Mouse (Mus musculus): ENCODE data around the gene Sipa1l1. TPM values are rescaled to one million over a fixed set of nuclear protein-coding genes. Genes with fewer than 3 reads are reported as not detected.

Gene Sipa1l1
- total RNA-seq, 2 experiments from 2014 or later: 27.7 to 32.6 TPM

DNA sequence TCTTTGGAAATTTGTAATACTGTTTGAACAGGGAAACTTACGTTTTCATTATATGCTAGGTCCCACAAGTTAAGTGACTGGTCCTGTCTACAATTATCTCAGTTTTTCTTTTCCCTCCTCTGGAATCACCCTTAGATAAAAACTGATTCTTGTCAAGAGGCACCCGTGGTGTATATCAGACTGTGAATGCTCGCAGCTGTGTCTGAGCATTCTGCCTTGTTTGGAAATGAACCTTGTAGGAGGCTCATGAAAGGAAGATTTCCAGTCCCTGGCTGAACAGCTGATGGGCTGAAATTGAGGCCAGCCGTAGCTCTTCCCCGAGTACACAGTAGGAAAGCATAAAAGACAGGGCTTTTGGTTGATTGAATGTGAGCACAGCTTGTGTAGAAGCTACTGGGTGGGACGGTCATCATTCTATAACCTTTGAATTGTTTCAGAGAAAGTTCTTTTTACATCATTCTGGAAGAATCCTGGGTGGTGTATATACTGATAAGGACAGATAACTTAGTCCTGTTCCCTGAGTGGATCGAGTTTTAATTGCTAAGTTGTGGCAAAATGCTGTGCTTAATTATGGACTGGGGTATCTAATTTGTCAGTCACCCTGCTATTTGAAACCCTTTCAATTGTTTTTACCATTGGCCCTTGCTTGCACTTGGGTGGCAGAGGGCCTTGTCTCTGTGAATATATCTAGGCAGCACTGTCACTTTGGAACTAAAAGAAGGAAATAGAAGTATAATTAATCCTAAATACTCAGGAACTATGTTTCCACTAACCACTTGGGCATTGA is 240.8 kb downstream of the Sipa1l1 start:
- DNase-seq (ENCODE audit: low spot score in 2 of 2): no peak

DNA sequence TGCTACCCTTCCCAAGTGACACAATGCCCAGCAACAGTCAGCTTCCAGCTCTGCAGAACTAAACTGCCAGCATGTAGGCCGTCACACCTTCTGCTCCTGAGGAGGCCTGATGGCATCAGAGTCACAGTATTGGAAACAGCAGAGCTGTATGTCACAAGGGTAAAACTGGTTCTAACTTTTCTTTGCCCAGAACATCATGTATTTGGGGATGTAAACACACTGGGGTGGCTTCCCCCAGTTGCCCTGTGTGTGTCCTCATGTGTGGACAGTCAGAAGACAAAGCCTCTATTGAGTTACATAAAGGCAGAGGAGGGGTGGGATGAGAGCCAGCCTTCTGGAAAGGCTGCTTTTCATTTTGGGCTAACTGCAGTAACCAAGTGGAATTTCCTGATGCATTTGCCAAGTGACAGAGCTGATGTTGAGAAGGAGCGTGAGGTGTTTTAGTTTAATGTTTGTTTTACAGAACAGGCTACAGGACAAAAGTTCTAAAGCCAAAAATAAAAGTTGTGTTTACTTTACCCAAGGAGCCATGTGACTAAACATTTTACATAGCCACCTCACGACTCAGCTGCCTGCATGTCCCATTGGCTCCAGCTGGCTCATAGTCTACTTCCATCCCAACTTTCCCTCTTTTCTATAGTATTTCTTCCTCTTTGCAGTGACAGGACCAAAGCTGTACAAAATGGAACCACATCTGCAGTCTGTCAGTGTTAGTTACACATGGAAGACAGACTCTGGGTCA is 243.3 kb downstream of the Sipa1l1 start:
- DNase-seq (ENCODE audit: low spot score in 2 of 2): no peak

DNA sequence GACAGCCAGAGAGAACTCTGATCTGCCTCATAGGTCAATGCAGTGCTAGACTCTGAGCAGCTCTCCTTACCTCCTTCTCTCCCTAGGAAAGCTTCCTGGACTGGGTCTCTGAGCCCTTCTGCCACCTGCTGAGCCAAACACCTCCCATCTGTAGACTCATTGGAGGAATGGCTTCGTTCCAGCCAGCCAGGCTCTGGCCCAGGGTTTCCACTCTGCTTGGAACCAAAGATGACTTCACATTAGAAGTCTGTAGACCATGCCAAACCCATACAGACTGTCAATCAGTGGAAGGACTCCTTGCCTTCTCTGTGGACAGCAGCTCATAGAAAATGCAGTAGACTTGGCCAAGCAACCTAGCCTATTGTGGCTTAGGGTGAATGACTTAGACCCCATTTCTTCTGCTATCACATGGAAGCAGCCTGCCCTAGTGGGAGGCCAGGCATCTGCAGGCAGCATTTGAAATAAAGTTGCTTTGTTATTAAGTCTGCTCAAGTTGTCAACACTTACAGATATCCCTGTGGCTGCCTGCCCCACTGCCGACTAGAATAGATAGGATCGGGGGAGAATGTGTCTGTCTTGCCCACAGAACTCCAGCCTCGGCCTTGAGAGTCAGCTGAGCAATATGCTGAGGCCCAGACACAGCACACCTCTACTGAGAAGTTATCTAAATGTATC is 246.7 kb downstream of the Sipa1l1 start:
- DNase-seq (ENCODE audit: low spot score in 2 of 2): no peak

DNA sequence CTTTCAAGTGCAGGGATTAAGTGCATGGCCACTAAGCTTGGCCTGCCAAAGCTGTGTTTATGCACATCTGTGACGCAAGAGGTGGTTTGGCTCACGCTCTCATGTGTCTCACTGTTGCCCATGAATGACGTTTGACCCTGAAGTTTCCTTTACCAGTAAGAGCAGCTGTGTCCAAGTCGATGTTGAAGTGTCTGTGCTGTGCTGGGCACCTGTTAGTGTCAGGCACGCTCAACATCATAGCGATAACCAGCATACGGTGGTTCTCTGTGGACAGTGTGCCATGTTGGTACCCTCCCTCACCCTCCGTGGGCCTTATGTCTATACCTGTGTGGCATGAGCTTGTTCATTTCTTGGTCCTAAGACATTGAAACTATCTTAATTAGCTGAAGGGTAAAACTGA is 249.9 kb downstream of the Sipa1l1 start:
- no peak for DNase-seq (ENCODE audit: low spot score in 2 of 2)

DNA sequence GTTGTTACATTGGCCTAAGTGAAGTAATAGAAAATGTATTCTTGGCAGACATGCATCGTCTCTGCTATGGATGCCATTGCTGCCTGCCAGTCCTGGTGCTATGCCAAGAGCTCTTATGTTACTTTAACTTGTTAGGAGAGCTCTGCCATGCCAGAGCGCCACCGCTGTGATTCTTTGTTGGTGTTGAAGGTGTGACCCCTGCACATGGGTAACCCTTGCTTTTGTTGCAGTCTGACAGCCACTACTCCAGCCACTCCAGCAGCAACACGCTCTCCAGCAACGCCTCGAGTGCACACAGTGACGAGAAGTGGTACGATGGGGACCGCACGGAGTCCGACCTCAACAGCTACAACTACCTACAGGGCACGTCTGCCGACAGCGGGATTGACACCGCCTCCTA is 255.7 kb downstream of the Sipa1l1 start:
- no peak for DNase-seq (ENCODE audit: low spot score in 2 of 2)

DNA sequence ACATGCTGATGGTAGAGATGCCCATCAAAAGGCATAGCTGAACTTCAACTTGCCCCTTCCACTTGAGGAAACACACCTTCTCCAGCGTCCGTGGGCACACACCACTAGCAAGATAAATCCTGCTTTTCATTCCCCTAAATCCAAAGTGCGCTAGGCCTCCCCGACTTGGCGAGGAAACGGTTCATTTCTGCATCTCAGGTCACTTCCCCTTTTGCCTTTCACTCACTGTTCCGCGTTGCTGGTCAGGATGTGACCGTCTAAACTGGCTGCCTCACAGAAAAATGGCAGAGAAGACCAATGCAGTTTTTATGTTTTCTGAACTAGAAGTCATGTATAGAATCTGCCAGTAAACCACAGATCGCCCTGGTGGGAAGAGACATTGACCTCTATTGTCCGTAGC is 256.7 kb downstream of the Sipa1l1 start:
- DNase-seq (ENCODE audit: low spot score in 2 of 2): no peak

DNA sequence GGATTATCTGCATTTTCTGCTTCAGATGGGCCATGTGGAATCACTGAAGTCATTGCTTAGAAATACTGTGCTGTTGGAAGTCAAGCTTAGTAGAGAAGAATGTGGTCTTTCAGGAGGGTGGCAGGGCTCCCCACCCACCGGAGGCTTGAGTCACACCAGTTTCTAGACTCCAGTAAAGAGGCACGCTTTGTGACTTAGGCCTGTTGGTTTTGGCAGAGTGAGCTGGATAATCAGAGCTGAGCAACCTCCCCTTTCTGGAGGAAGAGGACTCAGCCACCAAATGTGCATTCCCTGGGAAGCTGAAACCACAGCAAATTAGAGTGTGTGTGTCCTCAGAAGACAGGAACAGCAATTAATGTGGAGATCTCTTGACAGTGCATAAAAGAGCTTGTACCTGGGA is 258.3 kb downstream of the Sipa1l1 start:
- no peak for DNase-seq (ENCODE audit: low spot score in 2 of 2)

DNA sequence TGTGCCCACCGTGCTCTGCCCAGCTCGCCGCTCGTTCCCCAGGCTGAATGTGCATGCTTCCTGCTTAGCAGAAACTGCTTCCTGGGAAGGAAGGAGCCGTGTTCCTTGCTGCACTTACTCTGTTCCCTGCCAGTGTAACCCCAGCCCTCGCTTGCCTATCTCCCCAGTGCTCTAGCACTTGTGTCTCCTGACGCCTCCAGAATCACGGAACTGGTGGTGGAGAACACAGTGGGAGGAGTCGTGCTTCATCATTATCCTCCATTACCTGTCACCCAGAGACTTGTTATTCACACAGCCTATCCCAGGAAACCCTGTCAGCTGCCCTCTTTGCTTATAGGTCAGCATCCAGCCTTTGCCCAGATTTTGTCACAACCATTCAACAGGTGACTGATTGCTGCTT is 259.3 kb downstream of the Sipa1l1 start:
- no peak for DNase-seq (ENCODE audit: low spot score in 2 of 2)

DNA sequence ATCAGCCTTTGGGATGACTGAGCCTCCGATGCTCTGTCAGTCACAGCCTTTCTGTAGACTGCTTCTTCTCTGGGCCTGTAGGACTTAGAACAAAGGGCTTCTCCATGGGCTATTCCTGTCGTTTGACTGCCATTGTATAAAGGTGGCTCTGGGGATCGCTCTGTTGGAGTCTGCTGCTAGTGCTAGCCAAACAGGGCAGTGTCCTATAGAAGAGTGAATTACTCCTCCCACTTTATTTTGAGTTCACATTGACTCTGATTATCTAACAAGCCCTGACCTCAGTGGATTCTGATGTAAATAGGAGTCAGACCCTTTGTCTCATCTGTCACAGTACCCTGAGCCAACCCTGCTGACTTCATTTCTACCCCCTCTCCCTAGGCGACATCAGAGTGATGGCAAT is 264.2 kb downstream of the Sipa1l1 start:
- no peak for DNase-seq (ENCODE audit: low spot score in 2 of 2)

DNA sequence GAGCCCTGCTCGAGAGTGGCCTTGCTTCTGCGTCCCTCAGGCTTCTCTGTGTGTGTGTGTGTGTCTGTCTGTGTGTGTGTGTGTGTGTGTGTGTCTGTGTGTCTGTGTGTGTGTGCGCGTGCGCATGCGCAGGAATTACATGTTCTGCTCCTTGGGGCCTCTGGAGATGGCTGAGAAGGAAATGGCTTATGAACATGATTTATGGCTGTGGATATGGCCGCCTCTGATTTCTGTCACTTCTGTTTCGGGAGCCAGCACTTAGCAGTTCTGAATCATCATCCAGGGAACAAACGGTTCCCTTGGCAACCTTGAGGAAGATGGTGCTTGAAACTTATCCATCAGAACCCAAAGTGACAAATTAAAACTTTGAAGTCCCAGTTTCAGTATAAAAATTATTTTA is 265.5 kb downstream of the Sipa1l1 start:
- DNase-seq (ENCODE audit: low spot score in 2 of 2): no peak

DNA sequence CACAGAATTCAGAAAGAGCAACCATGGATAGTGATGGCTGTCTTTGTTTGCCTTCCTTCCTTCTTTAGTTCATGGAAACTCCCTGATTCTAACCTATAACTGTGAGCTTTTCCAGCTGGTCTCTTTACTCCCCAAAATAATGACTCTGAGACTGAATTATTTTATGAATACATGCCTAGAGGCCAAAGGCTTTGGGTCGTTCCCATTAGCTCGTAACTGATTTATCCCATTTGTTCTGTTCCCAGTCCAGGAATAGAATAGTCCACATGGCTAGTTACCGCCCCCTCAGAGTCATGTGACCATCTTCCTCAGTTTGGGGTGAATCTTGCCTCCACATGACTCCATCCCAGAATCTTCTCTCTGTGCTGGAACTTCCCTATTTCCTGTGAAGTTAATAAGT is 272.4 kb downstream of the Sipa1l1 start:
- DNase-seq (ENCODE audit: low spot score in 2 of 2): no peak

DNA sequence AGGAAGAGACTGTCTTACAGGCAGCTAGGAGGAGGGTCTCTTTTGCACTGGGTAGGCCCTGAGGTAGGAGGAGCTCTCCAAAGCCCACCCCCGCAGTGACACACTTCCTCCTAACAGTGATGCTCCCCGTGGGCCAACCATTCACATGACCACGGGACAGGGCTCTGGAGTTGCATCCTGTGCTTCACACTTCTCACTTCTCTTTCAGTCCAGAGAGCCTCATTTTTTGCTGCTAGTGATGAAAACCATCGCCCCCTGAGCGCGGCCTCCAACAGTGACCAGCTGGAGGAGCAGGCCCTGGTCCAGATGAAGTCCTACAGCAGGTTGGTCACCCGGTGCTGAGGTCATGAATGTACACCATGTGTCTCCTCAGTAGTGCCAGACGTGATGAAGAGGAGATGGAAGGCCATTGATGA is 277.5 kb downstream of the Sipa1l1 start:
- no peak for DNase-seq (ENCODE audit: low spot score in 2 of 2)

DNA sequence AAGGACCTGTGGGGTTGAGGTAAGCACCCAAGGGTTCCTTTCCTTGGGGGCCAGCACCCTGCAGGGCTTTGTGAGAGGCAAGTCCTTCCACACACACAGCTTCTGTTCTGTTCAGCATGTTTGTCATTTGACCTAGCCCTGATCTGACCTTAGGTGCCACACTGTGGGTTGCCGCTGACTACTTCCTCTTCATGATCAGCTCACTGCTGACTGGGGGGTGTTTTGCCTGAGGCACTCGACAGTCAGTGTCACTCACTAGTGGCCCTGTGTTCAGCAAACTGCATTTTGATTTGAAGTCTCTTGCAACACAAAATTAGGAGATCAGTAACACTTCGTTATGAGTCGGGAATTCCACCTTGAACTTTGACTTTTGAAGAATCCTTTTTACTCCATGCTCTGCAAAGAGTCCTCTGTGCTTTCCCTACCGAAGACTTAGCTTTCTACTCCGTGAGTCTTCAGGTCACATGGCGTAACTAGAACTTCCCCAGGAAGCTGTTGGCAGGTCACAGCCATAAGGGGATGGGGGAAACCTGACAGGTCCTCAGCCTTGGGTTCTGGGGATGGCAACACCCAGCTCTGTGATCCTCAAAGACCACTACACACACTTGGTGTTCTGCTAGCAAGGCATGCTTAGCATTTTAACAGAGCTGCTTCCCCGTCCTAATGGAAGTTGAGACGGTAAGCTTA is 279.2 kb downstream of the Sipa1l1 start:
- DNase-seq (ENCODE audit: low spot score in 2 of 2): no peak

DNA sequence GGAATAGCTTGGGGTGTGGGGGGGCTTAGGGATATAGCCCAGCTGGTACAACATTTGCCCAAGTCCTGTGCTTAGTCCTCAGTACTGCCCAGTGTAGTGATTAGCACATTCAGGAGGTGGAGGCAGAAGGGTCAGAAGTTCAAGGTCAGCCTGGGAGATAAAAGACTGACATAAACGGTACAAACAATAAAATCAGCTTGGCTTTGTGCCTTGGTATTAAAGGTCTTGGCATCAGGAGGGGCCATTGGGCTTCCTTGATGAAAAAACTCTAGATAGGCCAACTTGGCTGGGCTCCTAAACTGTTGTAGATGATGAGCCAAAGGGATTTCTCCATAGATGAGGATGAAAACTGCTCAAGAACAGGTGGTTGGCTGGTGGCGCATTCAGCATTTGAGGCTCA is 283.3 kb downstream of the Sipa1l1 start:
- no peak for DNase-seq (ENCODE audit: low spot score in 2 of 2)

DNA sequence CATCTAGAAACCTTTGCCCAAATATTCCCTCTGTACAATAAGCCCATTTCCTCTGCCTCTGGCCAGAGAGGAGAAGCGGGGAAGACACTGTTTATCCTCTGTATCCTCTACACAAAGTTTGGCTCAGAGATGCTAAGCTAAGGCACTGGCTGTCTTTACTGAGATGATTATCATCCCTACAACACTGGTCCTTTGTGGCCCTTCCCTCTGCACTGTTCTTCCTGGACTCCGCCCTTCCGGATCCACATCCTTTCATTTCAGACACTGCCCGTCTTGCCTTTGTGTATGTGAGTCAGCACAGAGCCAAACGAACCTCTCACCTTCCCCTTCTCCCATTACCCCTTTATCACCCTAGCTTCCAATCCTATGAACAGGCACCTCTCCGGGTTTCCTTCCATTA is 285.3 kb downstream of the Sipa1l1 start:
- DNase-seq (ENCODE audit: low spot score in 2 of 2): no peak

DNA sequence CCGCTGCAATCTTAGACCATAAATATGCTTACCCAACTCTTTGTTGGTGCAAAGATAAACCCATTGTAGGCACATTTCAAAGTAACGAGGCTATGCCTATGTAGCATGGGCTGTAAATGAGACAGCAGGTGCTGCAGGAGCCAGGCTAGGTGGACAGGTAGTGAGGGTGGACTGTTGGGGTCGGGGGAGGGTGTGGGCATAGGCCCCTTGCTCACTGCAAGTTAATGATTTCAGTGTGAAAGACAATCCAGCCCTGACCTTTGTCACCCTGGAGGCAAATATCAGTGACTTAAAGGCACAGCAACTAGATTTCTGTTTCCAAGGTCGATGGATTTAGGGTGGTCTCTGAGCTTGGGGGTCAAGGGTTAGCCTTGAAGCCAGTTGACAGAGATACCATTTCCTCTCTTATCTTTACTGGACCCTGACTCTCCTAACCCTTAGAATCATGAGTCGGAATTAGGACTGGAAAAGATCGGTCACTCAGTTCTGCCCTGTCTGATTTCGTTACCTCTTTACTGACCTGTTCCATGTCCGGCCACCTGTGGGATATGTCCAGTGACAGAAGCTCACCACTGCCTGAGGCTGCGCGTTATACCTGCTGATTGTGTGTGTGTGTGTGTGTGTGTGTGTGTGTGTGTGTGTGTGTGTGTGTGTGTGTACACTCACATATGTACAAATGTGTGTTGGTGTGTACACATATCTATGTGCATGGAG is 286.7 kb downstream of the Sipa1l1 start:
- no peak for DNase-seq (ENCODE audit: low spot score in 2 of 2)

DNA sequence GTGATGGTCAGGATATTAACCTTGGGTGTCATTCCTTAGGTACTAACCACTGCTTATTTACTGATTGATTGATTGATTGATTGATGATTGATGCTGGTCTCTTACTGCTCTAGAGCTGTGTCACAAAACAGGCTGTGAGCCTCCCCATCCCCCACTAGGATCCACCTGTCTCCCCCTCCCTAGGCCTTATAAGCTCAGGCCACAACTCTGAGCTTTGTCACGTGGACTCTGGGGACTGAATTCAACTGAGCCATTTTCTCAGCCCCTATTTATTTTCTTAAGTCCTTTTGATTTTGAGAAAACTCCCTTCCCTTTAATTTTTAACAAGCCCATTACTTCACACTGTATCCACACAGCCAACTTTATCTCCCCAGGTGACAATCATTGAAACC is 287.3 kb downstream of the Sipa1l1 start:
- DNase-seq (ENCODE audit: low spot score in 2 of 2): no peak

DNA sequence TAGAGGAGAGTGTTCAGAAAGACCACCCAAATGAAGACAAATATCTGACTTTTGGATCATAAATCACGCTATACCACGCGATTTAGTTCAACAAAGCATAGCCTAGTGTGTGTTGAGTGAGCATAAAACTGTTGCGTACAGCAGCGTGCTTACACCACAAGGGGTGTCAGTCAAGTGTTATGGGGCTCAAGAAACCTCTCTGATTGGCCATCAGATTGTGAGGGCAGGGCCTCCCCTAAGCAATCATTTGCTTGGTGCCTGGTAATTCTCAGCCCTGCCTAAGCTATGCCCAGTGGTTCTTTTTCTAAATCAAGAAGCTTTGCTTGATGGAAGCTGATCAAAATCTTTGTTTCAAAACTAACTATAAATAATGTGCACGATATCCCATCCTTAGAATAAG is 288.5 kb downstream of the Sipa1l1 start:
- DNase-seq (ENCODE audit: low spot score in 2 of 2): no peak

DNA sequence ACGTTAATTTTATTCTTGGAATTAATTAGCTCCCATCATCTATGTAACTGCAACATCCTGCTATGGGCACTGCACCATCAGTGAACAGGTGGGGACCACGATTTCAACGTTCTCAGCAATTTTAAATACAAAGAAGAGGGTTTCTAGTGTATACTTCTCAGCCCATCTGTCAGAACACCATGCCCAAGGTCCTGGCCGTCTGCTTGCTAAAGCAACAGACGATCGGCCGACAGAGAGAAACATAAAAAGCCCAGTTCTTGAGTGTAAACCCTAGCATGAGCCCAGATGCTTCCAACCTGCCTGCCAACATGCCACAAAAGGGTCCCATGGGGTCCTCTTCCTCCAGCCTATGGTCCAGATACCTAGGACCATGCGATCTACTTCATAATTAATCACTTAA is 288.9 kb downstream of the Sipa1l1 start:
- no peak for DNase-seq (ENCODE audit: low spot score in 2 of 2)

DNA sequence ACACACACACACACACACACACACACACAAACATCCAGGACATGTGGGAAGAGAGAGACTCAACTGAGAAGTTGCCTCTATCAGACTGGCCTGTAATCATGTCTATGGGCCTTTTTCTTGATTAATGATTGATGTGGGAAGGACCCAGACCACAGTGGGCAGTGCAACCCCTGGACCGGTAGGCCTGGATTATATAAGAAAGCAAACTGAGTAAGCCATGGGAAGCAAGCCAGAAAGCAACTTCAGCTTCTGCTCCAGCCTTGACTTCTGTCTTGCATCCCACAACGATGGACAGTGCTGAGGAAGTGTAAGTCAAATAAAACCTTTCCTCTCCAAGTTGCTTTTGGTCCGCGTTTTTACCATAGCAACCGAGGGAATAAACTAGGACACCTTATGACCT is 298.1 kb downstream of the Sipa1l1 start:
- DNase-seq (ENCODE audit: low spot score in 2 of 2): no peak

DNA sequence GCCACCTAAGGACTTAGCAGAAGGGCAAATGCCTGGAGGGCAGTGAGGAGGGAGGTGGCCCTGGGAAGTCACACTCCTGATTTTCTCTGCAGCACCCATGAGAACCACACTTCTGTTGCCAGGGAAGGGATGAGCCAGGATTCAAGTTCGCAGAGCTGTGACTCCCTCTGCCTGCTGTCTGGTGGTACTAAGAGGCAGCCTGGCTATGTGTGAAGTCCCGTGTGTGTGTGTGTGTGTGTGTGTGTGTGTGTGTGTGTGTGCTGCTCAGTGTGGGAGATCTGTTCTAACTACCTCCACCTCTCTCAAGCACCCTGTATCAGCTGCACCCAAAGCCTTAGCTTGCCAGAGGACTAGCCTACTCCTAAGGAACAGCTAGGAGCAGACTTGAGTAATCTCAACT is 298.5 kb downstream of the Sipa1l1 start:
- no peak for DNase-seq (ENCODE audit: low spot score in 2 of 2)

Measured in adrenal gland, adult 18-20 months (tissue).